Mouse (Mus musculus) myocyte (in vitro differentiated cells): Measurements from ENCODE around the gene Mmp9. TPM values are rescaled to one million over a fixed set of nuclear protein-coding genes. Genes with fewer than 3 reads are reported as not detected.

Experiments
- H3K27me3 ChIP-seq: one replicate; pipeline ENCODE4 v1.6.1; 2011; ENCODE audit not compliant: control insufficient read depth, insufficient read depth, insufficient read length
- H3K36me3 ChIP-seq: one replicate; pipeline ENCODE4 v1.6.1; 2011; ENCODE audit not compliant: control insufficient read depth, insufficient read depth
- H3K4me2 ChIP-seq: one replicate; pipeline ENCODE4 v1.6.1; 2011; ENCODE audit warnings: low read depth, control low read depth
- H3K4me3 ChIP-seq: one replicate; pipeline ENCODE4 v1.5.1; 2011; ENCODE audit warnings: mild to moderate bottlenecking, control low read depth, moderate library complexity
- H3K79me2 ChIP-seq: one replicate; pipeline ENCODE4 v1.6.1; 2011; ENCODE audit not compliant: control insufficient read depth, insufficient read depth
- H3ac ChIP-seq: one replicate; pipeline ENCODE4 v1.6.1; 2011; ENCODE audit not compliant: control insufficient read depth, insufficient read length
- CEBPB ChIP-seq: IDR thresholded peaks from 2 replicates; pipeline ENCODE4 v1.6.1; 2011; ENCODE audit warnings: mild to moderate bottlenecking, moderate library complexity; ENCODE audit not compliant: poor library complexity, insufficient read depth, severe bottlenecking
- E2F4 ChIP-seq: IDR thresholded peaks from one replicate; pipeline ENCODE4 v1.6.1; 2011; ENCODE audit warnings: mild to moderate bottlenecking, control low read depth, moderate library complexity; ENCODE audit not compliant: insufficient read depth
- MAX ChIP-seq: IDR thresholded peaks from one replicate; pipeline ENCODE4 v1.6.1; 2011; ENCODE audit warnings: low read depth, mild to moderate bottlenecking, control low read depth
- MYOD1 ChIP-seq, 3 experiments: IDR thresholded peaks; one replicate each; pipeline ENCODE4 v1.6.1; 2011; ENCODE audit warnings: control low read depth in 2 of 3, low read depth in 2 of 3, mild to moderate bottlenecking in 2 of 3, moderate library complexity in 1 of 3; ENCODE audit not compliant: insufficient read length in 2 of 3, control insufficient read depth in 1 of 3
- MYOG ChIP-seq, 3 experiments: IDR thresholded peaks; one replicate each; pipeline ENCODE4 v1.6.1; 2011; ENCODE audit warnings: control low read depth in 2 of 3, low read depth in 2 of 3, mild to moderate bottlenecking in 2 of 3; ENCODE audit not compliant: insufficient read length in 2 of 3, control insufficient read depth in 1 of 3, insufficient read depth in 1 of 3
- POLR2A ChIP-seq: IDR thresholded peaks from one replicate; pipeline ENCODE4 v1.6.1; 2011; ENCODE audit warnings: low read depth, mild to moderate bottlenecking, control low read depth, moderate library complexity; ENCODE audit not compliant: insufficient read length
- POLR2AphosphoS2 ChIP-seq: IDR thresholded peaks from one replicate; pipeline ENCODE4 v1.6.1; 2011; ENCODE audit warnings: low read depth, control low read depth; ENCODE audit not compliant: insufficient read length
- REST ChIP-seq: IDR thresholded peaks from one replicate; pipeline ENCODE4 v1.6.1; 2011; ENCODE audit warnings: mild to moderate bottlenecking, control low read depth, moderate library complexity; ENCODE audit not compliant: insufficient read depth, insufficient read length
- SRF ChIP-seq: IDR thresholded peaks from one replicate; pipeline ENCODE4 v1.6.1; 2011; ENCODE audit warnings: low read depth; ENCODE audit not compliant: control insufficient read depth, insufficient read length
- TCF12 ChIP-seq: IDR thresholded peaks from one replicate; pipeline ENCODE4 v1.6.1; 2011; ENCODE audit warnings: mild to moderate bottlenecking, control low read depth; ENCODE audit not compliant: poor library complexity, insufficient read depth, severe bottlenecking
- TCF3 ChIP-seq: IDR thresholded peaks from one replicate; pipeline ENCODE4 v1.6.1; 2011; ENCODE audit warnings: low read depth, control low read depth; ENCODE audit not compliant: insufficient read length
- USF1 ChIP-seq: IDR thresholded peaks from one replicate; pipeline ENCODE4 v1.6.1; 2011; ENCODE audit warnings: low read depth, mild to moderate bottlenecking, control low read depth, moderate library complexity
- polyA plus RNA-seq: library from polyadenylated mRNA; unstranded; fragments of >200 nt; fragmentation: generic; extraction: Trizol; gene quantifications from one replicate; pipeline ENCODE4 v1.2.1, GENCODE M21; 2012; ENCODE audit warnings: missing spikeins

The Mmp9 gene
- polyA plus RNA-seq, 1 experiment, result 1.7 TPM

DNA sequence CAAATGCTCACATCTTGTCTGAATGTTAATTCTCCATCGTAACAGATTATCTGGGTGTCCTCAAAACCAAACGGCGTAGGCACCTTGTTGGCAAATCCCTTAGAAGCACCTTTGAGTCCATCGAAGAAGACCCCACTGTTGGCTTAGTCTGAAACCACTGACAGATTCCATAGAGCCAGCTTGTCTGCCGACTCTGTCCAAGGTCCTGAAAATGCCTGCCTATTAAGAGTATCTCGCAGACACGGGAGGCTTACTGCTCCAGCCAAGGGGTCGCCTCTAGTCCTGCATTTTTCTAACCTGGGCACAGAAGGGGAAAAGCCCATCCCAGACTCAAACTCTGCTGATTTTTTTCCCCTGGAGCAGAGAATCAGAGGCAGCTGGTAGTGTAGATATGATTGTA lies 25.8 kb downstream of the Mmp9 start:
- Histone ChIP-seq H3K27me3 (peaks cover 53% of the 10 kb centered on the region), H3K79me2 (no peaks in the 10 kb centered on the region), H3ac (no peak overlapping the region), H3K4me3 (no peak overlapping the region), H3K36me3 (no peaks in the 10 kb centered on the region), H3K4me2 (no peak overlapping the region)
- TF ChIP-seq POLR2A (no peak), REST (peak; percentile 85)

DNA sequence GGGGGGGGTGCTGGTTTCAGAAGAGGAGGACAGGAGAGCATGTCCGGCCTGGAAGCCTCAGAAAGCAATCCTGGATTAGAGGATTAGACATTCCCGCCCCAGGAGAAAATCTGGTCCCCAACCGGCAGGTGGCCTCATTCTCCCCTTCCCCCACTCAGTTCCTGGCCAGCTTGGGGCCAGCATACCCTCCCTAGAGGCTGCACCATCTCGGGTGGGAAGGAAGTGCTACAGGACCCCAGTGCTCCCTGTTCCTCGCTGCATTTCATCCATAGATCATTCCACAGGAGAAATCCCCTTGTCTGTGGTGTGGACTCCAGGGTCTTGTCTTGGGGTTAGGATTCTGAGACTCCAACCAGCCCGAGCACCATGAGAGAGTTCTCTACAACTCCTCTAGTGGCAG lies 26.6 kb downstream of the Mmp9 start:
- H3K27me3 ChIP-seq, result peaks cover 55% of the 10 kb centered on the region
- TF ChIP-seq E2F4, result no peak
- no peak for TF ChIP-seq POLR2A
- TF ChIP-seq REST, result no peak
- TF ChIP-seq MYOD1 (IDR thresholded peaks at IDR 0.05; ENCODE audit: control insufficient read depth in 1 of 3, insufficient read length in 2 of 3, low read depth in 2 of 3), result no peak
- no peak for TF ChIP-seq TCF3
- TF ChIP-seq CEBPB, result no peak
- TF ChIP-seq USF1, result no peak
- no peak for TF ChIP-seq MAX
- TF ChIP-seq MYOG (IDR thresholded peaks at IDR 0.05; ENCODE audit: control insufficient read depth in 1 of 3, insufficient read depth in 1 of 3, insufficient read length in 2 of 3, low read depth in 2 of 3), result no peak

DNA sequence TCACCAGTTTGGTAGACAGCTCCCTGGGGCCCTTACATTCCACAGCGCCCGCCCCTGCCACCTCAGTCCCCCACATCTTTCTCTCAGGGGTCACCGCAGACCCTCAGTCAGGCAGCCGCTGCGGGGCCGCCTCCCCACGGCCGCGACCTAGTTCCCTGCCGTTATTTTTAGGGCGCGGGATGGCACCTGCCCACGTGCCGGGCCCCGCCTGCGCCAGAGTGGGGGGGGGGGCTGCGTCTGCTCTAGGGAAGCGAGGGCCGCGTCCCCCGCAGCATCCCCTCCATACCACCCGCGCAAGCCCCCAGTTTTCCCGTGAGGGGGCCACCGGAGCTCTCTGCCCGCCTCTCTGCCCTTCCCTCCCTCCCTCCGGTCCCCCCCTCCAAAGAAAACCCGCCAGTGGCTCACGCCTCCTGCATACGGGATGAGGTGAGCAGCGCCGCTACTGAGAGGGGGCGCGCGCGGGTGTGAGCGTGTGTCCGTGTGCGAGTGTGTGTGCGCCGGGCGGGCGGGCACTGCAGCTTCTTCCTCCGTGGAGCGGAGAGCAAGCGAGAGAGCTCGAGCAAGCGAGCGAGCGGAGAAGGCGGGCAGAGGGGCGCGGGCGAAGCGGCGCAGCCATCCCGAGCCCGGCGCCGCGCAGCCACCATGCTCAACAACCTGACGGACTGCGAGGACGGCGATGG lies 27.3 kb downstream of the Mmp9 start:
- no peak for TF ChIP-seq MYOG (IDR thresholded peaks at IDR 0.05; ENCODE audit: control insufficient read depth in 1 of 3, insufficient read depth in 1 of 3, insufficient read length in 2 of 3, low read depth in 2 of 3)
- TF ChIP-seq POLR2A, result no peak
- TF ChIP-seq E2F4, result no peak
- no peak for TF ChIP-seq CEBPB
- no peak for TF ChIP-seq MYOD1 (IDR thresholded peaks at IDR 0.05; ENCODE audit: control insufficient read depth in 1 of 3, insufficient read length in 2 of 3, low read depth in 2 of 3)
- TF ChIP-seq TCF12, result no peak
- TF ChIP-seq REST, result no peak
- no peak for TF ChIP-seq POLR2AphosphoS2
- no peak for TF ChIP-seq MAX
- no peak for TF ChIP-seq TCF3
- no peak for TF ChIP-seq SRF
- TF ChIP-seq USF1, result no peak
- Histone ChIP-seq H3K79me2 (no peaks in the 10 kb centered on the region), H3K4me3 (no peak overlapping the region), H3K27me3 (peaks cover 53% of the 10 kb centered on the region), H3K36me3 (no peaks in the 10 kb centered on the region), H3K4me2 (no peak overlapping the region), H3ac (no peak overlapping the region)

More for the DNA sequence above, 26.6 kb downstream of the Mmp9 start:
- H3ac ChIP-seq, result no peak overlapping the region
- no peaks in the 10 kb centered on the region for H3K79me2 ChIP-seq
- no peak overlapping the region for H3K4me2 ChIP-seq
- no peaks in the 10 kb centered on the region for H3K36me3 ChIP-seq
- H3K4me3 ChIP-seq, result no peak overlapping the region

- Histone ChIP-seq H3K27me3 (peaks cover 51% of the 10 kb centered on the region), H3K4me2 (no peak overlapping the region), H3K4me3 (no peak overlapping the region), H3K79me2 (no peaks in the 10 kb centered on the region), H3ac (no peak overlapping the region), H3K36me3 (no peaks in the 10 kb centered on the region)
- no peak for TF ChIP-seq E2F4
- TF ChIP-seq REST, result peak; percentile 95
Measured at GRCm38 (mm10) chr2:164968451-164968851, 27.9 kb downstream of the Mmp9 start.

- H3K27me3 ChIP-seq, result peaks cover 57% of the 10 kb centered on the region
- H3ac ChIP-seq, result no peak overlapping the region
- no peak for TF ChIP-seq SRF
- no peak for TF ChIP-seq TCF12
- TF ChIP-seq MAX, result no peak
- no peak for TF ChIP-seq USF1
- no peak for TF ChIP-seq CEBPB
- no peak for TF ChIP-seq REST
- no peak for TF ChIP-seq TCF3
- TF ChIP-seq MYOG (IDR thresholded peaks at IDR 0.05; ENCODE audit: control insufficient read depth in 1 of 3, insufficient read depth in 1 of 3, insufficient read length in 2 of 3, low read depth in 2 of 3), result no peak
- TF ChIP-seq POLR2AphosphoS2, result no peak
- TF ChIP-seq POLR2A, result no peak
- TF ChIP-seq E2F4, result no peak
- TF ChIP-seq MYOD1 (IDR thresholded peaks at IDR 0.05; ENCODE audit: control insufficient read depth in 1 of 3, insufficient read length in 2 of 3, low read depth in 2 of 3), result no peak
- no peak overlapping the region for H3K4me2 ChIP-seq
- no peak overlapping the region for H3K4me3 ChIP-seq
- H3K79me2 ChIP-seq, result no peaks in the 10 kb centered on the region
- no peaks in the 10 kb centered on the region for H3K36me3 ChIP-seq
Measured at GRCm38 (mm10) chr2:164969348-164969781, 28.8 kb downstream of the Mmp9 start.
